Mouse (Mus musculus) T-helper 2 cell (primary cell): Measurements from ENCODE around the gene Eddm3b.

ENCODE experiments used
- in situ Hi-C: fragments of 300-600 bp; cut with MboI, MseI; formaldehyde crosslinking; loops from one replicate; pipeline ENCODE4 v1.15.1; 2025; ENCODE audit warnings: high pct_unique_total_duplicates

Eddm3b gene

DNA sequence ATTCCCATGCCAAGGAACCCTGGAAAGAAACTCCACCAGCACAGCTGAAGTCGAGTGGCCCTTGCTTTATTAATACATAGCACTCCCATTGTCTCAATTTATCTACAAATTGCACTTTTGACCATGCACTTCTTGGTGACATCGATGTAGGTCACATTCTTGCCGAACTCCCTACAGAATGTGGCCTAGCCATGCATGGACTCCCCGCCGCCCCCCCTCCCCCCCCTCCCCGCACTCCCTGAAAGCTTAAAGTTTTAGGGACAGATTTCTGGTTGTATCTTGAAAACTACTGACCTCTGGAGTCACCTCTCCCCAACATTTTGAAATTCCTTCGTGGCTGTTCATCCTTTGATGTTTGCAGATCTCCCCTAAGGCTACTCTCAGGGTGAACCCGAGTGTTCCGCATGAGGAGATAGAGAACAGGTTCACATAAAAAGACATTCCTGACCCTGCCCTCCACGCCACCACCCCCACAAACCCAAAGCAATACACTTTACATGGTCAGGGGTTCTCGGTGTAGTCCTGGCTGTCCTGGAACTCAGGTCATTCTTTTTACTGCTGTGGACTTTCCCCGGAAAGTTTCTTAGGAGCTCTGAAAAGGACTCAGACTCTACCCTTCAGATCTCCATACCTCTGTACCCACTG lies at the start of gene Eddm3b:
Gene Eddm3b (plus strand): TSS at position 511 of the 645 bp plus-strand sequence.
- in situ Hi-C loops: no loop called here

DNA sequence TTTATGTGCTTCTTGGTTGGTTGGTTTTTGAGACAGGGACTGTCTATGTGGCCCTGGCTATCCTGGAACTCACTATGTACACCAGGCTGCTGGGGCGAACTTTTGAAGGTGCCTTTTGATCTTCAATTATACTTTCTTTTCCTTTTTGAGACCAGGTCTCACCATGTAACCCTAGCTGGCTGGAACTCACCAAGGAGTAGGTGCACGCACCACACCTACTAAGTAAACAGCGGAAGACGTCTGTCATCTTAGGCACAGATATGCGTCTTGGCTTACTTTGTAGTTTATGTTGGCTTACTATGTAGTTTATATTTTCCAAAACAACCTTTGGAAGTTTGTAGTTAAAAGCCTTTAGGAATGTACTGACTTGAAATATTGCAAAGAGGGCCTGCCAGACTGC lies 45.3 kb upstream of the Eddm3b start:
- in situ Hi-C loops: loop anchor here (10.0 kb wide), 2 partner anchors 144 to 264 kb away; partner anchors contain the start of genes Apex1, Ccnb1ip1, Osgep and Parp2

GRCm38 (mm10) chr14:51069617-51070016 lies 44.6 kb upstream of the Eddm3b start:
- in situ Hi-C loops: loop anchor here (10.0 kb wide), 2 partner anchors 145 to 265 kb away; partner anchors contain the start of genes Apex1, Ccnb1ip1, Osgep and Parp2

DNA sequence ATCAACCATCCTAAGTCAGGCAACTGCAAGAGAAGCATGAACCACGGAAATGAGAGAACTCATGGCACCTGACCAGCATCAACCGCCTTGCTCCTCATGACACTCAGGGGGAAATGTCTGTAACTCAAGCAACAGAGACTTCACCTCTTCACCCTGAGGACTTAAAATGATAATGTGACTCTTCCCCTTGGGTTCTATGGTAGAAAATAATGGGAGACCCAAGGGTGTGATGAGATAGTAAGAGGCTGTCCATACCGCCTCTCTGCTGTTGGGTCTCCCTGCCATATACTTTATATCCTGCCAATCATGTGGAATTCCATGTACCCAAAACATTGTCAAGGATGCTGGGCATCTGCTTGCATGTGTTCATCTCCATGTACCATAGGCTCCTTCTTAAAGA lies 39.9 kb upstream of the Eddm3b start, which contains the start of gene Olfr750:
Gene Olfr750 (minus strand): TSS at position 101 of the 400 bp plus-strand sequence.
- in situ Hi-C loops: no loop called here

GRCm38 (mm10) chr14:51079180-51079579 lies 35.0 kb upstream of the Eddm3b start:
- in situ Hi-C loops: no loop called here

- in situ Hi-C loops: no loop called here
Observed at GRCm38 (mm10) chr14:51081035-51081434, 33.2 kb upstream of the Eddm3b start.

GRCm38 (mm10) chr14:51082599-51083581 lies 31.3 kb upstream of the Eddm3b start:
- in situ Hi-C loops: no loop called here

DNA sequence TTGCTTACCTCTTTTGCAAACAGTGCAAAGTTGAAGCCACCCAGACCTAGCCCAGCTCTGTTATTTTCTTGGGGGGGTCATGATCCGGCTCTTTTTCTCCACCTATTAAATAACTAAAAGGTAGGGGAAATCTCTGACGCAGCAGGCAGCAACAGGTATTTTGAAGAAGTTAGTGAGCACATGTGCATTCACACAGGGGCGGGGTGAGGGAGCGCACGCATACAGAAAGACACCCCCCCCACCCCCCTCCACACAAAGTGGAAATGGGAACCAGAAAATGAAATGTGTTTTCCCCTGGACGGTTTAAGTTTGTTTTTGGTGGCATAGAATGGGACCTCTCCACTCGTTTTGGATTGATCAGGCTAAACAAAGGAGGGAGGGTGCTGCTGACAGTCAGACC lies 30.4 kb upstream of the Eddm3b start:
- in situ Hi-C loops: no loop called here

DNA sequence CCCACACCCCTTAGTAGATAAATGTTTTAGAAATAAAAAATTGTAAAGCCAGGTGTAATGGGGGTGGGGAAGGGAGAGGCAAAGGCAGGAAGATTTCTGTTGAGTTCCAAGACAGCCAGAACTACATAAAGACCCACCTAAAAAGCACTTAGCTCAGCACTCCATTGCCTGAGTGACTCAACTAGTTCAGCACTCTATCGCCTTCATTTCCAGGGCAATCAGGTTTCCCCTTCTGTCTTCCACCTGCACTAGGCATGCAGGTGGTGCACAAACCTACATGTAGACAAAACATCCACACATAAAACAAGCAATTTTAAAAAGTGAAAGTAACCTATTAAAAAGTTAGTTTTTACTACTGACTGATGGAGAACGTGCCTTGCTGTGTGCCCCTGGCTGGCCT lies 29.1 kb upstream of the Eddm3b start:
- in situ Hi-C loops: no loop called here

DNA sequence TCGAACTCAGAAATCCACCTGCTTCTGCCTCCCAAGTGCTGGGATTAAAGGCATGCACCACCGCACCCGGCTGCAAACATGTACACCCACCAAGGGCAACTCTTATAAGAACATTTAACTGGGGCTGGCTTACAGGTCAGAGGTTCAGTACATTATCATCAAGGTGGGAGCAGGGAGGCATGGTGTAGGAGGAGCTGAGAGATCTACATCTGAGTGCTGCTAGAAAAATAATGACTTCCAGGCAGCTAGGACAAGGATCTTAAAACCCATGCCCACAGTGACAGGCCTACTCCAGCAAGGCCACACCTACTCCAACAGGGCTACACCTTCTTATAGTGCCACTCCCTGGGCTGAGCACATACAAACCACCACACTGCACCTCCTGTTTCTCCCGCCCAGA lies 28.3 kb upstream of the Eddm3b start:
- in situ Hi-C loops: no loop called here

- in situ Hi-C loops: no loop called here
Observed at GRCm38 (mm10) chr14:51087762-51088161, 26.5 kb upstream of the Eddm3b start.

- in situ Hi-C loops: no loop called here
Observed at GRCm38 (mm10) chr14:51088166-51088969, 25.9 kb upstream of the Eddm3b start.

- in situ Hi-C loops: no loop called here
Observed at GRCm38 (mm10) chr14:51088970-51089673, 25.1 kb upstream of the Eddm3b start.

DNA sequence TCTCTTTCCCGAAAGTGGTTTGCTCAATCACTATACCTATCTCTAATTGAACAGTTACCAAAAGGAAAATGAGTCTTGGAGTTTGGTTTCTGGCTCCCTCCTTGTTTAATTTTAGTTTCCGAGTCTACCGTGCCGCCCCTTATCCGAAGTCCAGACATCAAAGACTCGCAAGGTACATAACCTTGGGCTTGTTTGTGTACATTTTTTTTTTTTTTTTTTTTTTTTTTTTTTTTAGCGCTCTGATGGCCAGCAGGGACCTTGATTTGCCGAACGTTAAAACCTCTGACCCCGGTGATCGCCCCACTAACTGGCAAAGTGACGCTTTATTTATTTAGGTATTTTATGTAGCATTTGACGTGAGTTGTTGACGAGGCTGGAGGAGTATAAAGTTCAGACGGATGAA lies 24.6 kb upstream of the Eddm3b start:
- in situ Hi-C loops: no loop called here

DNA sequence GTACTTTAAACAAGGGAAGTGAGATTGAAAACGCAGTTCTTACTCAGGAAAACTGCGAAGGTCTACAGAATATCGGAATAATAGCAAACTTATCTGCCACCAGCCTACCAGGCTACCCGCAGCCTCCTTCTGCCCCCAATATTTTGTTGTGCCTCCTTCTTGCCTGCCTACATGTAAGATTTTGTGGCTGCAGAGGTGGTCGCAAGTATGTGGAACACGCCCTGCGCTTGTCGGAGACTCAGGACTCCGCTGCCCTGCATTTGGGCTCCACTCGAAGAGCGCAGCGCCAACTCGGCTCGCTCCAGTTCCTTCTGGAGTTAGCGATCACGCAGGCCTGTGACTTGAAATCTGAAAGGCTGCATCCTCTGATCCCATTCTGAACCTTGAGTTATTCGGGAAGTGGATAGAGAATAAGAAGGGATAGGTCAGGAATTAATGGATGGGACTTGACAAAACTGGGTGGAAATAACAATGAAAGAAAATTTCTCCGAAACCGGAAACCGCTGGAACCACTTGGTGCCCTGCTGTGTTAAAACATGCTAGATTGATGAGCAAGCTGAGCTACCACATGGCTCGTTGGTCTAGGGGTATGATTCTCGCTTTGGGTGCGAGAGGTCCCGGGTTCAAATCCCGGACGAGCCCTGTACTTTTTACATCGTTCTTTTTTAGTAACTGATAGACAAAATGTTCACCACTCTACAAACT lies 24.0 kb upstream of the Eddm3b start:
- in situ Hi-C loops: no loop called here

- in situ Hi-C loops: no loop called here
Observed at GRCm38 (mm10) chr14:51090921-51091900, 23.0 kb upstream of the Eddm3b start, which contains the start of the genes Rnase4 and Ang. Gene Rnase4, plus strand, starts transcription at chr14:51091077. Gene Ang, plus strand, starts transcription at chr14:51091150.

DNA sequence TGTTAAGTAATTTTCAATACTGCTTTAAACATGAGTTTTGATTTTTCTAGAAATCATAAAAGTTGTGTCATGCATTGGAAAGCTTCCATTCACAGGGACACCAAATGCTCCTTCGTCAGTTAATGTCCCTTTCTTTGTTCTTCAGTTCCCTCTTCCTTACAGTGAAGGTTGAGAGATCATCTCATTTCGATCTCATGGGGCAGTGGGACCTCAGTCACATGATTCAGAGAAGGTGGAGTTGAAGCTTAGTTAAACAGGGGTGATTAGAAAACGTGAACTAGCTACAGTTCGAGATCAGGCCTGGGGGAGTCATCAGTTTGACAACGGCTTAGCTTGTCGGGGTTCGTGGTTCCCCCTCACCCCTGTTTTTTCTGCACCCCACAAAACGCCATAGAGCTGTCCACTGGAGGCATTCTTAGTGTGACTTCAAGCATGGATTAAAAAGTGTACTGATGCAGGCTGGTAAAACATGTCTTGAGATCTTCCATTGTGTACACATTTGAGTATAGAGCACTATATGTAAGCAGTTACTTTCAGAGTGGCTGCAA lies 22.1 kb upstream of the Eddm3b start:
- in situ Hi-C loops: no loop called here

DNA sequence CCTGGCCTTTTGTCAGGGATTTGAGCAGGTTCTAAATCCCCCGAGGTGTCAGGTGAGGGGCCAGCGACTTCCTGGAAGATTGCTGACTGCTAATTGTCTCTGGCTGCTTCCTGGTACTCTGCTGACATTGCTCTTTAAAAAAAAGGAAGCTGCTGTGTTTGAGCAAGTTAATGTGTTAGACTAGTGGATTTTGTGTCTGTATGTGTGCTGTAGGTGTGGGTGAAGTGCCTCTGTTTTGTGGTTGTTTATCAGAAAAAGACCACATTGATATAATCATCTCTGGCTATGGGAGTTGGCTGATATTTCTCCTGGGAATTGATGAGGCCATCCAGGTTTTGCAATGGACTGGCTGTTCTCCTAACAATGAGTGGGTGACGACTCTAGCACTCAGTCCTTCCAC lies 20.7 kb upstream of the Eddm3b start:
- in situ Hi-C loops: no loop called here
